Mouse (Mus musculus) heart, postnatal 0 days (tissue): ENCODE measurements around the gene Hcrtr2. TPM values are rescaled to one million over a fixed set of nuclear protein-coding genes. Genes with fewer than 3 reads are reported as not detected.

ENCODE experiments used
- ATAC-seq: fragments of 200-750 bp; cut with Nextera tagmentation; 2 replicates; pipeline ENCODE4 v1.8.0; 2017; ENCODE audit warnings: low read depth, moderate number of reproducible peaks, moderate library complexity; ENCODE audit not compliant: insufficient read depth
- DNase-seq: peaks from one replicate; pipeline ENCODE4 v3.0.0-alpha.2; 2016; ENCODE audit warnings: low spot score
- H3K27ac ChIP-seq: fragments of 300-500 bp; sonication (generic); 2 replicates; pipeline ENCODE4 v1.5.1; 2014; ENCODE audit warnings: low read depth, mild to moderate bottlenecking
- H3K27me3 ChIP-seq: fragments of 300-500 bp; sonication (generic); 2 replicates; pipeline ENCODE4 v1.6.1; 2014; ENCODE audit warnings: low read length, mixed read lengths; ENCODE audit not compliant: control insufficient read depth, insufficient read depth
- H3K36me3 ChIP-seq: fragments of 300-500 bp; sonication (generic); replicated peaks from 2 replicates; pipeline ENCODE4 v1.6.1; 2014; ENCODE audit warnings: low read length, mixed read lengths; ENCODE audit not compliant: control insufficient read depth, insufficient read depth
- H3K4me1 ChIP-seq: fragments of 300-500 bp; sonication (generic); 2 replicates; pipeline ENCODE4 v1.6.1; 2014; ENCODE audit warnings: antibody characterized with exemption; ENCODE audit not compliant: control insufficient read depth, insufficient read depth
- H3K4me2 ChIP-seq: fragments of 300-500 bp; sonication (generic); 2 replicates; pipeline ENCODE4 v1.6.1; 2014; ENCODE audit warnings: low read depth, mild to moderate bottlenecking, low read length, moderate library complexity
- H3K4me3 ChIP-seq: fragments of 300-500 bp; sonication (generic); 2 replicates; pipeline ENCODE4 v1.5.1; 2014; ENCODE audit warnings: low read depth, low read length
- H3K9ac ChIP-seq: fragments of 300-500 bp; sonication (generic); replicated peaks from 2 replicates; pipeline ENCODE4 v1.6.1; 2014; ENCODE audit warnings: low read depth, low read length, mixed read lengths
- H3K9me3 ChIP-seq: fragments of 300-500 bp; sonication (generic); replicated peaks from 2 replicates; pipeline ENCODE4 v1.6.1; 2016; ENCODE audit warnings: low read length; ENCODE audit not compliant: control insufficient read depth
- CTCF ChIP-seq: IDR thresholded peaks from 2 replicates; pipeline ENCODE4 v1.5.1; 2016; ENCODE audit warnings: antibody characterized with exemption, control low read depth, low read depth
- EP300 ChIP-seq: IDR thresholded peaks from 2 replicates; pipeline ENCODE4 v1.6.1; 2016; ENCODE audit warnings: antibody characterized with exemption, low read depth
- WGBS: fragments of 180-500 bp; shearing (Covaris S2); extraction: QIAGEN DNeasy Blood & Tissue Kit; methylation state at CpG from one replicate; pipeline ENCODE4 v1.1.7; 2014; 5-methylcytosine and 5-hydroxymethylcytosine counted together
- polyA plus RNA-seq: library from polyadenylated mRNA; unstranded; fragments of >200 nt; fragmentation: Nextera tagmentation; extraction: Ambion mirVana; gene quantifications from 2 replicates; pipeline ENCODE4 v1.2.1, GENCODE M21; 2015
- total RNA-seq: library from RNA; depleted of rRNA; stranded (reverse); fragments of >200 nt; gene quantifications from 2 replicates; pipeline ENCODE4 v1.2.3, GENCODE M21; 2014; ENCODE audit warnings: low replicate concordance

Gene Hcrtr2
- total and polyA plus RNA-seq, 2 experiments from 2014 or later: not detected

GRCm38 (mm10) chr9:76234899-76235298 lies 88.8 kb downstream of the Hcrtr2 start:
- 73% methylated on average over 7 of the region's 7 CpGs for WGBS
- no peaks in the 10 kb centered on the region for H3K4me1 ChIP-seq
- H3K36me3 ChIP-seq: no peaks in the 10 kb centered on the region
- H3K9me3 ChIP-seq: no peaks in the 10 kb centered on the region
- DNase-seq: no peak
- no peak overlapping the region for H3K9ac ChIP-seq
- ATAC-seq: no peak
- no peak overlapping the region for H3K4me3 ChIP-seq
- no peaks in the 10 kb centered on the region for H3K27me3 ChIP-seq
- H3K27ac ChIP-seq: no peak overlapping the region
- TF ChIP-seq EP300 (no peak), CTCF (no peak)
- H3K4me2 ChIP-seq: no peak overlapping the region

- WGBS: 55% methylated on average over 11 of the region's 11 CpGs
- Histone ChIP-seq H3K27ac (no peak overlapping the region), H3K27me3 (no peaks in the 10 kb centered on the region), H3K9ac (no peak overlapping the region), H3K9me3 (no peaks in the 10 kb centered on the region), H3K4me3 (no peak overlapping the region), H3K36me3 (no peaks in the 10 kb centered on the region), H3K4me1 (no peaks in the 10 kb centered on the region), H3K4me2 (no peak overlapping the region)
- no peak for ATAC-seq
- TF ChIP-seq CTCF (no peak), EP300 (no peak)
- no peak for DNase-seq
Observed at GRCm38 (mm10) chr9:76230400-76230799, 93.3 kb downstream of the Hcrtr2 start.

- DNase-seq: no peak
Observed at GRCm38 (mm10) chr9:76217178-76217975, 106.3 kb downstream of the Hcrtr2 start.

GRCm38 (mm10) chr9:76214678-76215077 lies 109.0 kb downstream of the Hcrtr2 start:
- no peaks in the 10 kb centered on the region for H3K9me3 ChIP-seq

More at GRCm38 (mm10) chr9:76217178-76217975, 106.3 kb downstream of the Hcrtr2 start:
- ATAC-seq: no peak
- no peak overlapping the region for H3K27ac ChIP-seq
- TF ChIP-seq EP300 (no peak), CTCF (no peak)
- no peaks in the 10 kb centered on the region for H3K9me3 ChIP-seq
- H3K4me2 ChIP-seq: no peak overlapping the region
- H3K9ac ChIP-seq: no peak overlapping the region
- no peaks in the 10 kb centered on the region for H3K4me1 ChIP-seq
- no peaks in the 10 kb centered on the region for H3K36me3 ChIP-seq
- no peak overlapping the region for H3K4me3 ChIP-seq
- H3K27me3 ChIP-seq: no peaks in the 10 kb centered on the region
- 64% methylated on average over 4 of the region's 4 CpGs for WGBS

GRCm38 (mm10) chr9:76213557-76213956 lies 110.1 kb downstream of the Hcrtr2 start, which contains the start of gene Gfral:
TSS of gene Gfral (minus strand) at chr9:76213657.
- H3K36me3 ChIP-seq: no peaks in the 10 kb centered on the region
- H3K4me2 ChIP-seq: no peak within 1 kb of the TSS
- no peak within 1 kb of the TSS for H3K27ac ChIP-seq
- H3K9me3 ChIP-seq: no peaks in the 10 kb centered on the region
- H3K4me3 ChIP-seq: no peak within 1 kb of the TSS
- ATAC-seq: no peak
- no peaks in the 10 kb centered on the region for H3K27me3 ChIP-seq
- TF ChIP-seq EP300 (no peak), CTCF (no peak)
- H3K4me1 ChIP-seq: no peaks in the 10 kb centered on the region
- WGBS: 90% methylated on average over 2 of the region's 2 CpGs
- DNase-seq: no peak
- H3K9ac ChIP-seq: no peak within 1 kb of the TSS

More at GRCm38 (mm10) chr9:76214678-76215077, 109.0 kb downstream of the Hcrtr2 start:
- Histone ChIP-seq H3K4me2 (no peak overlapping the region), H3K36me3 (no peaks in the 10 kb centered on the region), H3K4me1 (no peaks in the 10 kb centered on the region), H3K4me3 (no peak overlapping the region), H3K9ac (no peak overlapping the region), H3K27ac (no peak overlapping the region), H3K27me3 (no peaks in the 10 kb centered on the region)
- DNase-seq (no peak), ATAC-seq (no peak)
- TF ChIP-seq CTCF (no peak), EP300 (no peak)
- WGBS: 67% methylated on average over 4 of the region's 4 CpGs
